Mouse (Mus musculus) testis, adult 2 months (tissue): Measurements from ENCODE around the gene Slc43a1. TPM values are rescaled to one million over a fixed set of nuclear protein-coding genes. Genes with fewer than 3 reads are reported as not detected.

Experiments
- H3K27ac ChIP-seq: fragments of 200-500 bp; 2 replicates; pipeline ENCODE4 v1.5.1; 2012; ENCODE audit warnings: low read depth, low read length; ENCODE audit not compliant: control insufficient read depth, insufficient read depth
- H3K27me3 ChIP-seq: fragments of 200-500 bp; 2 replicates; pipeline ENCODE4 v1.6.1; 2012; ENCODE audit warnings: mild to moderate bottlenecking, low read length, moderate library complexity; ENCODE audit not compliant: control insufficient read depth, insufficient read depth
- H3K36me3 ChIP-seq: fragments of 200-500 bp; 2 replicates; pipeline ENCODE4 v1.6.1; 2012; ENCODE audit warnings: mild to moderate bottlenecking, low read length; ENCODE audit not compliant: control insufficient read depth, insufficient read depth
- H3K4me1 ChIP-seq: fragments of 200-500 bp; 2 replicates; pipeline ENCODE4 v1.6.1; 2012; ENCODE audit warnings: low read length; ENCODE audit not compliant: control insufficient read depth, insufficient read depth
- H3K4me3 ChIP-seq: fragments of 200-500 bp; 2 replicates; pipeline ENCODE4 v1.5.1; 2012; ENCODE audit warnings: low read depth, mild to moderate bottlenecking, low read length, moderate library complexity, mixed read lengths; ENCODE audit not compliant: control insufficient read depth
- CTCF ChIP-seq: fragments of 200-500 bp; IDR thresholded peaks from 2 replicates; pipeline ENCODE4 v1.5.1; 2012; ENCODE audit warnings: low read depth, mild to moderate bottlenecking, inconsistent platforms, low read length, moderate library complexity; ENCODE audit not compliant: control insufficient read depth, insufficient read depth, insufficient replicate concordance
- POLR2A ChIP-seq: fragments of 200-500 bp; IDR thresholded peaks from 2 replicates; pipeline ENCODE4 v1.6.1; 2012; ENCODE audit warnings: low read depth, mild to moderate bottlenecking, inconsistent platforms, low read length, moderate library complexity; ENCODE audit not compliant: control insufficient read depth
- polyA plus RNA-seq: library from polyadenylated mRNA; depleted of rRNA; stranded (reverse); fragments of >200 nt; gene quantifications from 2 replicates; pipeline ENCODE4 v1.2.3, GENCODE M21; 2012

The Slc43a1 gene
- polyA plus RNA-seq, 1 experiment = 0.63 TPM

DNA sequence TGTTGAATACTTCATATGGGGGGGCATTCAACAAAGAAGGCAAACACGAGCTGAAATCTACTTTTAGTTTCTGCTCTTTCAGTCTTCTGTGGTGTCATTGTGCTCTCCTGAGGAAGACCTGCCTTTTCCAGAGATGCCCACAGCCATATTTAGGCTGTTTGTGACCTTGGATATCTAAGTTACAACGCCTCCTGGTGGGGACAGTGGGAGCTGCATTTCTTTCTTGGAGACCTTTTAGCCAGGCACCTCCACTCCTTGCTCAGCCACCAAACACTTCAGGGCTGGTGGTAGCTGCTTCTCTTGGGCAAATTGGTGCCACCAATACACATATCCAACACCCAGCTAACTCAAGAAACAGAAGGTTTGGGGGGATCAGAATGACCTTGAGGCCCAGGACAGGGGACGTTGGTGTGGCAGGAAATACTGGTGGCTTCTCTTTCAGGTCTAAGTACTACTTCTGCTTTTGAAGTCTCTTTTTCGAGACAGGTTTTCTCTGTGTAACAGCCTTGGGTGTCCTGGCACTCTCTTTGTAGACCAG is 32.0 kb downstream of the Slc43a1 start:
- Histone ChIP-seq H3K36me3 (no peaks in the 10 kb centered on the region), H3K27ac (no peak overlapping the region), H3K4me1 (peaks cover 21% of the 10 kb centered on the region), H3K4me3 (no peak overlapping the region), H3K27me3 (no peaks in the 10 kb centered on the region)
- TF ChIP-seq CTCF = peak; percentile 16; the same call in 1 of the 2 replicates
- no peak for TF ChIP-seq POLR2A

DNA sequence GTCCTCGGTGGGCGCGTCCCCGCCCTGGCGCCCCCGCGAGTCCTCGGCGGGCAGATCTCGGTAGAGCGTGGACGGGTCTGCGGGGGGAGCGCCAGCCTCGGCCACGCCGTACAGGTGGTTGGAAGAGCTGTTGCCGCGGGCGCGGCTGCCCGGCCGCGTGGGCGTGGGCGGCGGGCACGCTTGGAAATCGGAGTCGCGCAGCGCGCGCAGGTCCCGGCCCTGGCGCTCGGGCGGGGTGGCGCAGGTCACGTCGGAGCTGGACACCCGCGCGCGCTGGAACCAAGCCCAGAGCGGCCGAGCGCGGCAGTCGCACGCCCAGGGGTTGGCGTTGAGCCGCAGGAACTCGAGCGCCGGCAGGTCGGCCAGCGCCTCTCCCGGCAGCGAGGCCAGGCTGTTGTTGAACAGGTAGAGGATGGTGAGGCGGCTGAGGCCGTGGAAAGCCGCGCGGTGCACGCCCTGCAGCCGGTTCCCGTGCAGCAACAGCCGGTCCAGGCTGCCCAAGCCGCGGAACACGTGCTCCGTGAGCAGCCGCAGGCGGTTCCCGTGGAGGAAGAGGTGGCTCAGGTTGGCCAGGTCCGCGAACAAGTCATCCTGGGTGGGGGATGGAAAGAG is 33.6 kb downstream of the Slc43a1 start:
- peak overlapping the region; percentile 85 for H3K4me3 ChIP-seq
- TF ChIP-seq POLR2A (peak; percentile 37; the same call in 1 of the 2 replicates), CTCF (no peak)
- H3K27me3 ChIP-seq = no peaks in the 10 kb centered on the region
- peak overlapping the region; percentile 15; the same call in 1 of the 2 replicates for H3K27ac ChIP-seq
- peaks cover 20% of the 10 kb centered on the region for H3K4me1 ChIP-seq
- H3K36me3 ChIP-seq = no peaks in the 10 kb centered on the region

DNA sequence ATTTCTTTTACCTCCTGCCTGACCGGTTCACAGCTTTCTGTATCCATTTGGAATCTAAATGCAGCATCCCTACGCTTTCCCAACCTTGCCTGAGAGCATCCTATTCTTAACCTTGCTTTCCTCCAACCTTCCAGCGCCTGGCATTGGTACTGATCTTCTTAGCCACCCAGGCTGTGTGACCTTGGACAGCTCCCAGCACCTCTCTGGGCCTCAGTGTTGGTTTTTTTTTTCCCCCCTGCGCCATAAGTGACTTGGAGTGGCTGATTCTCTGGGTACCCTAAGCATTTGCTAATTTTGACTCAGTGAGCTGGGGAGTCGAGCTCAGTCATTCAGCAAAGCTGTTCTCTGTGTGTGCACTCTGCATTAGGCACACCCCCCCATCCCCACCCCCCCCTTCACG is 37.2 kb downstream of the Slc43a1 start:
- Histone ChIP-seq H3K36me3 (no peaks in the 10 kb centered on the region), H3K27me3 (no peaks in the 10 kb centered on the region), H3K27ac (no peak overlapping the region), H3K4me1 (peaks cover 16% of the 10 kb centered on the region), H3K4me3 (no peak overlapping the region)
- no peak for TF ChIP-seq CTCF
- no peak for TF ChIP-seq POLR2A

DNA sequence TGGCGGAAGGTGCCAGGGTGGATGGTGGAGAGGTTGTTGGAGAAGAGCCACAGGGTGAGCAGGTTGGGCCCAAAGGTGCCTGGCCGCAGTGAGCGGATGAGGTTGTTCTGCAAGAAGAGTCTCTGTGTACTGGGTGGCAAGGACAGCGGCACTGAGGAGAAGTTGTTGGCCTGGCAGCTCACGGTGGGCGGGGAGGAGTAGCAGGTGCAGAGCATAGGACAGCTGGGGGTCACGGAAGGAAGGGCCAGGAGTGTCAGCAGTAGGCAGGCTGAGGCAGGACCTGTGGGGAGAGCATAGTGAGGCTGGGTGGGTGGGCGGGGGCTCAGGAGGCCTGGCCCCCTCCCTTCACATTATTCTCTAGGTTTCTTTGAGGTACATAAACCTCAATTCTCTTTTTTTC is 41.9 kb downstream of the Slc43a1 start:
- Histone ChIP-seq H3K36me3 (no peaks in the 10 kb centered on the region), H3K27me3 (no peaks in the 10 kb centered on the region), H3K4me1 (peaks cover 9% of the 10 kb centered on the region), H3K4me3 (no peak overlapping the region), H3K27ac (no peak overlapping the region)
- TF ChIP-seq POLR2A = no peak
- no peak for TF ChIP-seq CTCF

DNA sequence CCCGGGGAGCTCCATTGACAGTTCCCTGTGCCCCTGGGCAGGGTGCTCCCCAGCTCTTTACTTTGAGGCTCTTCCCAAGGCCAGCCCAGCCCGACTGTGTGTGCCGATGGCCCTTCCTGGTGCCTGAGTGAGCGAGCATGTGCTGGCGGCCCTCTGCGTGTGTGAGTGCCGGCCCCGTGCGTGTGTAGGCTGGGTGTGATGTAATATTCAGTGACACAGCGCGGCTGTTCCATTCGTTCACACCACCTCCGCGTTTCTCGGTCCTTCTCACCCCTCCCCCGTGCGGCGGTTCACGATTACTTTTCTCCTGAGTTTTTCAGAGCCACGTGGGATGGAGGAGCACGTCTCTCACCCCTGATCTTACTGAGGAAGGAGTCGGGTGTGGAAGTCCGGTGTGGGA is 44.0 kb downstream of the Slc43a1 start:
- TF ChIP-seq POLR2A (no peak), CTCF (no peak)
- no peaks in the 10 kb centered on the region for H3K27me3 ChIP-seq
- no peak overlapping the region for H3K27ac ChIP-seq
- H3K36me3 ChIP-seq = no peaks in the 10 kb centered on the region
- H3K4me1 ChIP-seq = peaks cover 12% of the 10 kb centered on the region
- H3K4me3 ChIP-seq = peak overlapping the region; percentile 52

DNA sequence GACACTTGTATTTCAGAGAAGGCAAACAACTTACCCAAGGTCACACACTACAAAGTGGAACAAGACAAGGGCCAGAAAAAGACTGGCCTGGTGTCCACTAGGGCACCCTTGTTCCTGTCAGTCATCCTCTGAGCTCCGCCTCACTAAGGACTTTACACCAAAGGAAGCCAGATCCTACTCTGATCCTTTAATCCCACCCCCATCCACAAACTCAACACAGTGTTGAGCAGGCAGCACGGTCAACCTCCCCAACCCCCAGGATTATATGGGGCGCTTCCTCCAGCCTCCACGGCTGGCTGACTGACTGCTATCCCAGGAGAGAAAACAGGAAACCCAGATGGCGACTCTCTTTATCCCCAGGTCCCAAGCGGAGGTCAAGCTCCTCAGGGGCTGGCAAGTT is 44.4 kb downstream of the Slc43a1 start:
- TF ChIP-seq POLR2A (no peak), CTCF (no peak)
- Histone ChIP-seq H3K27ac (no peak overlapping the region), H3K4me3 (peak overlapping the region; percentile 52), H3K36me3 (no peaks in the 10 kb centered on the region), H3K4me1 (peaks cover 15% of the 10 kb centered on the region), H3K27me3 (no peaks in the 10 kb centered on the region)

DNA sequence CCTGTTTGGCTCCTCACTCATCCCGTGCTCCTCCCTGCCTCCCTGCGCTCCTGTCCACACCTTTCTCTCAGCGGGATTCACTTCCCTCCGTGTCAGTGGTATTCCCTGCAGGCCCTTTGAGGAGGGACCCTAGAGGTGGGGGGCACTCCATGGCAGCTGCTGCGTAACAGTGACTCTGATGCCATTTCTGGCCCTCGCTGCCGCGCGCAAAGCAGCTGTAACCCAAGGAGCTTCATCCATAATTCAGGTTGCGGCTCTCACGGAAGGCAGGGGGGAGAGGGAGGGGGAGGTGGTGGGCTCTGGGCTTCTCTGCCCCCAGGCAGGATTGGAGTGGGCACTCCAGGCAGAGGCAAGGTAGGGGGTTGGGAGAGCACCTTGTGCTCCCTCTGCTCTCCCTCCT is 44.9 kb downstream of the Slc43a1 start:
- no peak for TF ChIP-seq POLR2A
- no peak for TF ChIP-seq CTCF
- Histone ChIP-seq H3K4me1 (peaks cover 16% of the 10 kb centered on the region), H3K36me3 (no peaks in the 10 kb centered on the region), H3K4me3 (peak overlapping the region; percentile 28), H3K27me3 (no peaks in the 10 kb centered on the region), H3K27ac (no peak overlapping the region)
